Mouse (Mus musculus) Patski (cell line): Measurements from ENCODE around the gene Rasgrf2. TPM values are rescaled to one million over a fixed set of nuclear protein-coding genes. Genes with fewer than 3 reads are reported as not detected.
A peak's percentile ranks its signal among the peaks of the same experiment; 100 is the strongest.

Experiments
- ATAC-seq: fragments of 100-300 bp; one replicate; pipeline ENCODE4 v1.8.0; 2021
- CTCF ChIA-PET: fragments of 350-600 bp; sonication (Branson Sonifier 250); formaldehyde crosslinking; loops from one replicate; lab custom pipeline; 2022; ENCODE audit warnings: inconsistent platforms; lab: Charles Lee
- POLR2A ChIA-PET: fragments of 350-600 bp; sonication (Branson Sonifier 250); formaldehyde crosslinking; loops from one replicate; lab custom pipeline; 2022; ENCODE audit warnings: antibody characterized with exemption, inconsistent platforms; lab: Charles Lee
- DNase-seq: peaks from one replicate; pipeline ENCODE4 v3.0.0-alpha.2; 2011; ENCODE audit warnings: low read depth, low spot score
- H3K27me3 ChIP-seq: fragments of 371-371 bp; one replicate; pipeline ENCODE4 v1.5.1; 2021
- CTCF ChIP-seq: fragments of 100-300 bp; IDR thresholded peaks from one replicate; pipeline ENCODE4 v1.5.1; 2021
- in situ Hi-C: fragments of 300-500 bp; cut with MboI; formaldehyde crosslinking; loops from 3 replicates; pipeline ENCODE4 v1.11.1; 2018; ENCODE audit warnings: low pct_unique_long_range_greater_than_20kb, mixed read lengths
- polyA plus RNA-seq: library from polyadenylated mRNA; unstranded; gene quantifications from one replicate; pipeline ENCODE4 v1.2.3, GENCODE M21; 2021

The Rasgrf2 gene
- polyA plus RNA-seq, 1 experiment from 2014 or later = 0.05 TPM

GRCm38 (mm10) chr13:91988378-91988777, 143.1 kb downstream of the Rasgrf2 start:
- in situ Hi-C loops = no loop called here
- no peaks in the 10 kb centered on the region for H3K27me3 ChIP-seq
- DNase-seq (no peak), ATAC-seq (no peak)
- ChIA-PET POLR2A (no interaction called here), CTCF (interaction anchor here (1.7 kb wide), 1 partner anchor 9 kb away, joined by 6 read pairs; no protein-coding TSS in a partner anchor)
- no peak for TF ChIP-seq CTCF

GRCm38 (mm10) chr13:91986958-91987357, 144.5 kb downstream of the Rasgrf2 start:
- ATAC-seq (no peak), DNase-seq (no peak)
- peak; percentile 39 for TF ChIP-seq CTCF
- ChIA-PET POLR2A (no interaction called here), CTCF (interaction anchor here (1.4 to 1.7 kb wide), 2 partner anchors 10 to 11 kb away, joined by 5 to 6 read pairs; no protein-coding TSS in a partner anchor)
- in situ Hi-C loops = no loop called here
- no peaks in the 10 kb centered on the region for H3K27me3 ChIP-seq

GRCm38 (mm10) chr13:91985915-91986589, 145.4 kb downstream of the Rasgrf2 start:
- in situ Hi-C loops = no loop called here
- no peak for TF ChIP-seq CTCF
- no peak for ATAC-seq

DNA sequence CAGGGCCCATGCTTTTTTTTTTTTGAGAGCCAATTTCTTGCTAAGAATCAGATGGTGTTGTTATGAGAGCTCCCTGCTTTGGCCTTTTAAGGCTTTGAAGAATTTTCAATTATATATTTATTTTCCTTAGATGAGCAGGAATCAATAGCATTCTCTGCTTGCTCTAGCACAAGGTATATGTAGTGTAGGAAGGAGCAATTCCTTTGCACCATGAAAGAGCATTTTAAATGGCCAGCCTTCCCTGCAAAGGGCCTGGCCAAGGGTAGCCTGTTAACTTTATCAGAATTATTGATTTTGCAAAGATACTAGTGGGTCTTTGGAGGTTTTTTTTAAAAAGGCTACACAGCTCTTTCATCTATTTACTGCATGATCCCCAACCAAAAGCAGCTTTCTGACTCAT, 146.4 kb downstream of the Rasgrf2 start:
- POLR2A ChIA-PET = no interaction called here
- TF ChIP-seq CTCF = no peak
- DNase-seq (no peak), ATAC-seq (no peak)
- in situ Hi-C loops = no loop called here
- H3K27me3 ChIP-seq = no peaks in the 10 kb centered on the region
- CTCF ChIA-PET = interaction anchor here (1.3 kb wide), 1 partner anchor 12 kb away, joined by 4 read pairs; no protein-coding TSS in a partner anchor

More at GRCm38 (mm10) chr13:91985915-91986589, 145.4 kb downstream of the Rasgrf2 start:
- no peak for DNase-seq
- ChIA-PET CTCF (interaction anchor here (1.3 to 1.4 kb wide), 2 partner anchors 10 to 11 kb away, joined by 4 to 5 read pairs; no protein-coding TSS in a partner anchor), POLR2A (no interaction called here)
- H3K27me3 ChIP-seq = no peaks in the 10 kb centered on the region

GRCm38 (mm10) chr13:91982080-91982479, 149.4 kb downstream of the Rasgrf2 start:
- in situ Hi-C loops = no loop called here
- ATAC-seq (no peak), DNase-seq (no peak)
- H3K27me3 ChIP-seq = no peaks in the 10 kb centered on the region
- CTCF ChIA-PET = no interaction called here
- no peak for TF ChIP-seq CTCF
- POLR2A ChIA-PET = no interaction called here

GRCm38 (mm10) chr13:91981414-91981813, 150.0 kb downstream of the Rasgrf2 start:
- CTCF ChIA-PET = no interaction called here
- ATAC-seq = no peak
- POLR2A ChIA-PET = no interaction called here
- H3K27me3 ChIP-seq = no peaks in the 10 kb centered on the region
- no peak for DNase-seq
- TF ChIP-seq CTCF = no peak
- in situ Hi-C loops = no loop called here

- ATAC-seq (no peak), DNase-seq (no peak)
- POLR2A ChIA-PET = no interaction called here
- in situ Hi-C loops = no loop called here
- TF ChIP-seq CTCF = no peak
- CTCF ChIA-PET = interaction anchor here (1.6 kb wide), 1 partner anchor 10 kb away, joined by 5 read pairs; no protein-coding TSS in a partner anchor
- H3K27me3 ChIP-seq = no peaks in the 10 kb centered on the region
Measured at GRCm38 (mm10) chr13:91976971-91977370, 154.5 kb downstream of the Rasgrf2 start.

DNA sequence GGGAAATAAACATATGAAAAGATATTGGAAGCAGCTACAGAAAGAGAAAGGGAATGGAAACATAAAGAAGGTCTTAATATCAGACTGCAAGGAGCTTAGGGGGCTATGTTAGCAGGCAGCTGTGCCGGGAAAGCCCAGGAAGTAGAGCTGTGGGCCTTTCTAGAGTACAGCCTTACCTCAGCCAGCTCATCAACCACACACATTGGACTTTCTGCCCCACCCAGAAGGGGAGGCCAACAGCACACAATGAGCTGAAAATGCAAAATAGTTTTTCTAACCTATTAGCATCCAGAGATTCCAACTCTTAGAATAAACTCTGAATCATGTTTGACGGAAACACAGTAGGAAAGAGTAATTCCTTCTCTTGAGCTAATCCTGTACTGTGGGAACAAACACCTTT, 154.9 kb downstream of the Rasgrf2 start:
- TF ChIP-seq CTCF = no peak
- in situ Hi-C loops = no loop called here
- ATAC-seq = no peak
- H3K27me3 ChIP-seq = no peaks in the 10 kb centered on the region
- POLR2A ChIA-PET = no interaction called here
- no peak for DNase-seq
- CTCF ChIA-PET = interaction anchor here (1.6 kb wide), 1 partner anchor 10 kb away, joined by 5 read pairs; no protein-coding TSS in a partner anchor

GRCm38 (mm10) chr13:91974154-91974553, 157.3 kb downstream of the Rasgrf2 start:
- DNase-seq = no peak
- TF ChIP-seq CTCF = no peak
- ChIA-PET POLR2A (no interaction called here), CTCF (no interaction called here)
- no peak for ATAC-seq
- in situ Hi-C loops = no loop called here
- H3K27me3 ChIP-seq = no peaks in the 10 kb centered on the region

DNA sequence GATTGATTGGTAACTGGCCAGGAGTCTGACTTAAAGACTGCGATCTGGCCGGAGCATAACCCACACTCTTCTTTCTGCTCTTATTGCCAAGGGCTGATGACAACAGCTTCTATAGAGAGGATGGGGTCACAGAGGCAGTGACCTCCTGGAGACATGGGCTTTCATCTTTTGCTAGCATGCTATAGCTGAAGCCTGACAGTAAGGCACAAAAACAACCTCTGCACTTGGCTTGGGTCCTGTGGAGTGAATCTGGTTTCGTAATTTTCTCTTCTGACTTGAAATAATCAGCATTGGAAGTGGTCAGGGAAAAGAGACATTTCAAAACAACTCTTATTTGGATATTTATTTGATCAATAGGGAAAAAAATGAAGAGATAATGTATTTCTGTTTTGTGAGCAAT, 160.2 kb downstream of the Rasgrf2 start:
- ChIA-PET POLR2A (no interaction called here), CTCF (no interaction called here)
- ATAC-seq (no peak), DNase-seq (no peak)
- no peaks in the 10 kb centered on the region for H3K27me3 ChIP-seq
- TF ChIP-seq CTCF = no peak
- in situ Hi-C loops = no loop called here

- no peaks in the 10 kb centered on the region for H3K27me3 ChIP-seq
- TF ChIP-seq CTCF = no peak
- POLR2A ChIA-PET = no interaction called here
- CTCF ChIA-PET = interaction anchor here (1.3 to 1.4 kb wide), 2 partner anchors 10 to 17 kb away, joined by 3 read pairs; no protein-coding TSS in a partner anchor
- ATAC-seq (peak; percentile 26), DNase-seq (no peak)
- in situ Hi-C loops = no loop called here
Measured at GRCm38 (mm10) chr13:91956474-91956873, 175.0 kb downstream of the Rasgrf2 start.
